ENCODE assay signal across 9 mouse cellular contexts in genomic region chr11:76536576-76537354, GRCm38 (mm10).
A peak's percentile ranks its signal among the peaks of the same experiment; 100 is the strongest.
DNase-seq lines count a peak whose midpoint lies in the region; ATAC-seq and TF ChIP-seq lines count a peak whose summit lies in the region.
"Had no signal": no experiment of that assay in that cellular context is flagged by ENCODE, and none has a peak within 500 bp of the region (broad histone marks: within the 10 kb centered on the region; RNA-seq: fewer than 3 reads in every experiment).

No protein-coding gene starts in this region.

- H3K36me3 ChIP-seq in kidney, postnatal 0 days (ENCODE audit: insufficient read depth, low read length), result no peaks in the 10 kb centered on the region
- H3K36me3 ChIP-seq in G1E (replicated peaks), result no peaks in the 10 kb centered on the region
- H3K36me3 ChIP-seq in heart, embryonic 10.5 days, result 0 out of 2 replicates have a peak, but pooled peaks cover 5% of the 10 kb centered on the region
- H3K36me3 ChIP-seq: embryonic facial prominence, embryonic 13.5 days had no signal

- TF ChIP-seq CTCF in kidney, postnatal 0 days (IDR thresholded peaks at IDR 0.05; ENCODE audit: low read depth), result peak; percentile 71
- peak; percentile 73 for TF ChIP-seq CTCF in G1E (IDR thresholded peaks at IDR 0.05; ENCODE audit: low read depth, low read length)

- H3K4me2 ChIP-seq in kidney, postnatal 0 days (ENCODE audit: low read length), result no peak overlapping the region
- H3K4me2 ChIP-seq: embryonic facial prominence, embryonic 13.5 days had no signal

- H3K27ac ChIP-seq in kidney, postnatal 0 days, result no peak overlapping the region
- H3K27ac ChIP-seq in heart, embryonic 10.5 days, result no peak overlapping the region
- H3K27ac ChIP-seq: embryonic facial prominence, embryonic 13.5 days had no signal

- no peaks in the 10 kb centered on the region for H3K9me3 ChIP-seq in kidney, postnatal 0 days (replicated peaks; ENCODE audit: low read length)
- no peaks in the 10 kb centered on the region for H3K9me3 ChIP-seq in G1E (replicated peaks)
- H3K9me3 ChIP-seq in heart, embryonic 10.5 days, result no peaks in the 10 kb centered on the region
- H3K9me3 ChIP-seq: embryonic facial prominence, embryonic 13.5 days had no signal

- no peak overlapping the region for H3K9ac ChIP-seq in kidney, postnatal 0 days (ENCODE audit: low read depth, low read length)
- H3K9ac ChIP-seq: embryonic facial prominence, embryonic 13.5 days had no signal

- DNase-seq in kidney, postnatal 0 days (ENCODE audit: low spot score), result peak; percentile 31
- no peak for DNase-seq in kidney, adult 11 months
- peak; percentile 12 for DNase-seq in G1E (ENCODE audit: low spot score)
- DNase-seq in cerebellum, adult 9-10 months, result peak; percentile 45
- DNase-seq in lung, postnatal 14 days, result peak; percentile 31
- DNase-seq in right cerebral cortex, postnatal 36 days (ENCODE audit: low spot score in 2 of 2), result no peak
- DNase-seq in gastrocnemius, adult 18-20 months (ENCODE audit: low spot score), result no peak
- DNase-seq in heart, embryonic 10.5 days (ENCODE audit: low spot score), result no peak

- 81% methylated on average over 10 of the region's 10 CpGs for WGBS in kidney, postnatal 0 days
- 72% methylated on average over 10 of the region's 10 CpGs for WGBS in heart, embryonic 10.5 days

- no peak for ATAC-seq in kidney, postnatal 0 days (replicated peaks; ENCODE audit: low FRiP score, low read depth)
- no peak for ATAC-seq in G1E (ENCODE audit: extremely low read depth, insufficient number of reproducible peaks, low FRiP score, poor library complexity, severe bottlenecking)

- H3K4me1 ChIP-seq in kidney, postnatal 0 days (replicated peaks; ENCODE audit: insufficient read depth, low read length), result no peaks in the 10 kb centered on the region
- H3K4me1 ChIP-seq in G1E (ENCODE audit: insufficient read depth, low read depth, low read length), result no peaks in the 10 kb centered on the region
- 0 out of 2 replicates have a peak, but pooled peaks cover 4% of the 10 kb centered on the region for H3K4me1 ChIP-seq in heart, embryonic 10.5 days
- H3K4me1 ChIP-seq: embryonic facial prominence, embryonic 13.5 days had no signal

- no peaks in the 10 kb centered on the region for H3K27me3 ChIP-seq in kidney, postnatal 0 days (ENCODE audit: insufficient read depth, low read length)
- H3K27me3 ChIP-seq in G1E (ENCODE audit: insufficient read depth, low read length), result peaks cover 4% of the 10 kb centered on the region
- no peaks in the 10 kb centered on the region for H3K27me3 ChIP-seq in heart, embryonic 10.5 days (ENCODE audit: insufficient read depth, poor library complexity, severe bottlenecking)
- H3K27me3 ChIP-seq: embryonic facial prominence, embryonic 13.5 days had no signal

- no peak overlapping the region for H3K4me3 ChIP-seq in kidney, postnatal 0 days (replicated peaks; ENCODE audit: low read depth, low read length)
- no peak overlapping the region for H3K4me3 ChIP-seq in G1E (ENCODE audit: low read depth, low read length)
- H3K4me3 ChIP-seq in heart, embryonic 10.5 days, result no peak overlapping the region
- H3K4me3 ChIP-seq: embryonic facial prominence, embryonic 13.5 days had no signal

Comparison
In these comparisons a context has a peak if more than half of its experiments do, and no peak if none do; other contexts are left out.
1. DNase-seq: peak in kidney, postnatal 0 days (single experiment), G1E (single experiment), cerebellum, adult 9-10 months (single experiment) and lung, postnatal 14 days (single experiment); none in kidney, adult 11 months (single experiment), right cerebral cortex, postnatal 36 days (0 of 2), gastrocnemius, adult 18-20 months (single experiment) and heart, embryonic 10.5 days (single experiment).